Mouse (Mus musculus): Measurements from ENCODE around the gene Ddx19b. TPM values are rescaled to one million over a fixed set of nuclear protein-coding genes. Genes with fewer than 3 reads are reported as not detected.
"Not testable (repeated sequence)": the region's sequence is repeated elsewhere in the genome, so short reads cannot be mapped to it uniquely, and the experiment has no call there.

Ddx19b gene
- 6.9 and 7.7 TPM in 2 replicates for polyA plus RNA-seq (2016; fragmentation: Nextera tagmentation; extraction: Ambion mirVana)

- Histone ChIP-seq H3K27ac (no peak within 1 kb of the TSS), H3K4me1 (peaks cover 22% of the 10 kb centered on the region), H3K4me3 (no peak within 1 kb of the TSS), H3K9me3 (no peaks in the 10 kb centered on the region), H3K27me3 (ENCODE audit: insufficient read depth, poor library complexity, severe bottlenecking) (peaks cover 8% of the 10 kb centered on the region; the same call in 1 of the 2 replicates), H3K36me3 (0 out of 2 replicates have a peak, but pooled peaks cover 4% of the 10 kb centered on the region)
- DNase-seq (ENCODE audit: low spot score) = no peak
- 95% methylated on average over 19 of the region's 19 CpGs for WGBS
Measured at GRCm38 (mm10) chr8:111031572-111031971, at the start of gene Ddx19b. TSS of gene Ddx19b (minus strand) at chr8:111031751.

- DNase-seq (ENCODE audit: low spot score) = no peak
- no peaks in the 10 kb centered on the region for H3K36me3 ChIP-seq
- WGBS = 35% methylated on average over 6 of the region's 6 CpGs
- H3K27me3 ChIP-seq (ENCODE audit: insufficient read depth, poor library complexity, severe bottlenecking) = peaks cover 16% of the 10 kb centered on the region; the same call in 1 of the 2 replicates
- no peak overlapping the region for H3K4me3 ChIP-seq
- no peak overlapping the region for H3K27ac ChIP-seq
- peaks cover 15% of the 10 kb centered on the region for H3K4me1 ChIP-seq
- H3K9me3 ChIP-seq = no peaks in the 10 kb centered on the region
Measured at GRCm38 (mm10) chr8:111079861-111080271, 48.3 kb upstream of the Ddx19b start.

- Histone ChIP-seq H3K4me3 (no peak overlapping the region), H3K27ac (no peak overlapping the region), H3K9me3 (no peaks in the 10 kb centered on the region), H3K27me3 (ENCODE audit: insufficient read depth, poor library complexity, severe bottlenecking) (peaks cover 16% of the 10 kb centered on the region; the same call in 1 of the 2 replicates), H3K4me1 (peaks cover 15% of the 10 kb centered on the region), H3K36me3 (no peaks in the 10 kb centered on the region)
- WGBS = 69% methylated on average over 5 of the region's 5 CpGs
- DNase-seq (ENCODE audit: low spot score) = no peak
Measured at GRCm38 (mm10) chr8:111079461-111079860, 47.9 kb upstream of the Ddx19b start.

GRCm38 (mm10) chr8:111075926-111076325, 44.4 kb upstream of the Ddx19b start:
- no peak overlapping the region for H3K27ac ChIP-seq
- DNase-seq (ENCODE audit: low spot score) = no peak
- H3K4me3 ChIP-seq = no peak overlapping the region
- no peaks in the 10 kb centered on the region for H3K9me3 ChIP-seq
- peaks cover 9% of the 10 kb centered on the region for H3K4me1 ChIP-seq
- H3K27me3 ChIP-seq (ENCODE audit: insufficient read depth, poor library complexity, severe bottlenecking) = peaks cover 12% of the 10 kb centered on the region; the same call in 1 of the 2 replicates
- 78% methylated on average over 3 of the region's 3 CpGs for WGBS
- no peaks in the 10 kb centered on the region for H3K36me3 ChIP-seq

GRCm38 (mm10) chr8:111068660-111069059, 37.1 kb upstream of the Ddx19b start:
- not testable (repeated sequence) for H3K4me3 ChIP-seq; H3K4me1 ChIP-seq; H3K27ac ChIP-seq; H3K36me3 ChIP-seq; H3K9me3 ChIP-seq; DNase-seq (ENCODE audit: low spot score)
- 89% methylated on average over 9 of the region's 9 CpGs for WGBS
- H3K27me3 ChIP-seq (ENCODE audit: insufficient read depth, poor library complexity, severe bottlenecking) = peaks cover 18% of the 10 kb centered on the region; the same call in 1 of the 2 replicates

- no peak for DNase-seq (ENCODE audit: low spot score)
- no peaks in the 10 kb centered on the region for H3K36me3 ChIP-seq
- peaks cover 17% of the 10 kb centered on the region; the same call in 1 of the 2 replicates for H3K27me3 ChIP-seq (ENCODE audit: insufficient read depth, poor library complexity, severe bottlenecking)
- no peak overlapping the region for H3K27ac ChIP-seq
- WGBS = 21% methylated on average over 10 of the region's 10 CpGs
- no peaks in the 10 kb centered on the region for H3K9me3 ChIP-seq
- no peak overlapping the region for H3K4me3 ChIP-seq
- H3K4me1 ChIP-seq = no peaks in the 10 kb centered on the region
Measured at GRCm38 (mm10) chr8:111067439-111067838, 35.9 kb upstream of the Ddx19b start.

- Histone ChIP-seq H3K27me3 (ENCODE audit: insufficient read depth, poor library complexity, severe bottlenecking) (peaks cover 13% of the 10 kb centered on the region; the same call in 1 of the 2 replicates), H3K4me1 (peaks cover 4% of the 10 kb centered on the region), H3K4me3 (no peak overlapping the region), H3K36me3 (no peaks in the 10 kb centered on the region), H3K27ac (no peak overlapping the region), H3K9me3 (no peaks in the 10 kb centered on the region)
- 59% methylated on average over 4 of the region's 4 CpGs for WGBS
- no peak for DNase-seq (ENCODE audit: low spot score)
Measured at GRCm38 (mm10) chr8:111066308-111066707, 34.8 kb upstream of the Ddx19b start.

- DNase-seq (ENCODE audit: low spot score) = no peak
- peaks cover 5% of the 10 kb centered on the region for H3K36me3 ChIP-seq
- H3K27me3 ChIP-seq (ENCODE audit: insufficient read depth, poor library complexity, severe bottlenecking) = peaks cover 8% of the 10 kb centered on the region; the same call in 1 of the 2 replicates
- H3K4me3 ChIP-seq = peak overlapping the region; percentile 74
- no peak overlapping the region for H3K27ac ChIP-seq
- no peaks in the 10 kb centered on the region for H3K9me3 ChIP-seq
- H3K4me1 ChIP-seq = peaks cover 28% of the 10 kb centered on the region
- 52% methylated on average over 2 of the region's 2 CpGs for WGBS
Measured at GRCm38 (mm10) chr8:111062893-111063292, 31.3 kb upstream of the Ddx19b start.

- peak; percentile 92 for DNase-seq (ENCODE audit: low spot score)
- H3K36me3 ChIP-seq = peaks cover 11% of the 10 kb centered on the region
- WGBS = under 1% methylated on average over 27 of the region's 27 CpGs
- peaks cover 8% of the 10 kb centered on the region; the same call in 1 of the 2 replicates for H3K27me3 ChIP-seq (ENCODE audit: insufficient read depth, poor library complexity, severe bottlenecking)
- H3K4me3 ChIP-seq = peak overlapping the region; percentile 74
- no peaks in the 10 kb centered on the region for H3K9me3 ChIP-seq
- peaks cover 35% of the 10 kb centered on the region for H3K4me1 ChIP-seq
- H3K27ac ChIP-seq = peak overlapping the region; percentile 78
Measured at GRCm38 (mm10) chr8:111062072-111062757, 30.7 kb upstream of the Ddx19b start.

GRCm38 (mm10) chr8:111061688-111062071, 30.1 kb upstream of the Ddx19b start:
- DNase-seq (ENCODE audit: low spot score) = no peak
- Histone ChIP-seq H3K36me3 (peaks cover 11% of the 10 kb centered on the region), H3K27me3 (ENCODE audit: insufficient read depth, poor library complexity, severe bottlenecking) (peaks cover 8% of the 10 kb centered on the region; the same call in 1 of the 2 replicates), H3K4me3 (peak overlapping the region; percentile 74), H3K27ac (peak overlapping the region; percentile 78), H3K4me1 (peaks cover 40% of the 10 kb centered on the region), H3K9me3 (no peaks in the 10 kb centered on the region)
- under 1% methylated on average over 14 of the region's 14 CpGs for WGBS

GRCm38 (mm10) chr8:111058946-111059572, 27.5 kb upstream of the Ddx19b start:
- Histone ChIP-seq H3K36me3 (peaks cover 29% of the 10 kb centered on the region), H3K27me3 (ENCODE audit: insufficient read depth, poor library complexity, severe bottlenecking) (peaks cover 1% of the 10 kb centered on the region; the same call in 1 of the 2 replicates), H3K9me3 (no peaks in the 10 kb centered on the region), H3K4me3 (peak overlapping the region; percentile 8; the same call in 1 of the 2 replicates), H3K27ac (peak overlapping the region; percentile 22; the same call in 1 of the 2 replicates), H3K4me1 (peaks cover 45% of the 10 kb centered on the region)
- WGBS = 42% methylated on average over 2 of the region's 2 CpGs
- no peak for DNase-seq (ENCODE audit: low spot score)

- Histone ChIP-seq H3K4me3 (peak overlapping the region; percentile 97), H3K36me3 (peaks cover 51% of the 10 kb centered on the region), H3K9me3 (no peaks in the 10 kb centered on the region), H3K27me3 (ENCODE audit: insufficient read depth, poor library complexity, severe bottlenecking) (no peaks in the 10 kb centered on the region), H3K4me1 (peaks cover 45% of the 10 kb centered on the region), H3K27ac (peak overlapping the region; percentile 97)
- no peak for DNase-seq (ENCODE audit: low spot score)
- under 1% methylated on average over 59 of the region's 63 CpGs for WGBS
Measured at GRCm38 (mm10) chr8:111056691-111057293, 25.2 kb upstream of the Ddx19b start.

Measured in heart, embryonic 10.5 days (tissue).